Mouse (Mus musculus): ENCODE data around the gene Efcc1. TPM values are rescaled to one million over a fixed set of nuclear protein-coding genes. Genes with fewer than 3 reads are reported as not detected.
"Not testable (repeated sequence)": the region's sequence is repeated elsewhere in the genome, so short reads cannot be mapped to it uniquely, and the experiment has no call there.

The Efcc1 gene
- total and polyA plus RNA-seq, 2 experiments from 2014 or later, result 0.75 TPM; not detected in 1

- Histone ChIP-seq H3K9ac (replicated peaks; ENCODE audit: low read depth, low read length) (no peak overlapping the region), H3K4me3 (ENCODE audit: low read depth, low read length) (no peak overlapping the region), H3K9me3 (replicated peaks; ENCODE audit: control insufficient read depth, low read length) (no peaks in the 10 kb centered on the region), H3K4me2 (ENCODE audit: low read depth, low read length) (no peak overlapping the region), H3K27ac (ENCODE audit: low read depth) (no peak overlapping the region), H3K4me1 (ENCODE audit: control insufficient read depth, insufficient read depth) (no peaks in the 10 kb centered on the region), H3K36me3 (replicated peaks; ENCODE audit: control insufficient read depth, insufficient read depth, low read length) (no peaks in the 10 kb centered on the region), H3K27me3 (ENCODE audit: control insufficient read depth, insufficient read depth, low read length) (no peaks in the 10 kb centered on the region)
- WGBS, result 65% methylated on average over 3 of the region's 3 CpGs
- DNase-seq (ENCODE audit: low spot score), result no peak
- ATAC-seq (ENCODE audit: insufficient read depth, low read depth), result no peak
- TF ChIP-seq CTCF (IDR thresholded peaks at IDR 0.05; ENCODE audit: low read depth), result no peak
- no peak for TF ChIP-seq EP300 (IDR thresholded peaks at IDR 0.05; ENCODE audit: low read depth)
Observed at GRCm38 (mm10) chr6:87759404-87759803, 28.7 kb downstream of the Efcc1 start.

GRCm38 (mm10) chr6:87759850-87760249 lies 29.2 kb downstream of the Efcc1 start:
- Histone ChIP-seq H3K4me3 (ENCODE audit: low read depth, low read length) (no peak overlapping the region), H3K27ac (ENCODE audit: low read depth) (no peak overlapping the region), H3K36me3 (replicated peaks; ENCODE audit: control insufficient read depth, insufficient read depth, low read length) (no peaks in the 10 kb centered on the region), H3K4me2 (ENCODE audit: low read depth, low read length) (no peak overlapping the region), H3K9ac (replicated peaks; ENCODE audit: low read depth, low read length) (no peak overlapping the region), H3K4me1 (ENCODE audit: control insufficient read depth, insufficient read depth) (no peaks in the 10 kb centered on the region), H3K9me3 (replicated peaks; ENCODE audit: control insufficient read depth, low read length) (no peaks in the 10 kb centered on the region), H3K27me3 (ENCODE audit: control insufficient read depth, insufficient read depth, low read length) (no peaks in the 10 kb centered on the region)
- no peak for DNase-seq (ENCODE audit: low spot score)
- 49% methylated on average over 3 of the region's 3 CpGs for WGBS
- ATAC-seq (ENCODE audit: insufficient read depth, low read depth), result no peak
- TF ChIP-seq CTCF (IDR thresholded peaks at IDR 0.05; ENCODE audit: low read depth), result no peak
- no peak for TF ChIP-seq EP300 (IDR thresholded peaks at IDR 0.05; ENCODE audit: low read depth)

- no peak overlapping the region for H3K27ac ChIP-seq (ENCODE audit: low read depth)
- no peak overlapping the region for H3K4me2 ChIP-seq (ENCODE audit: low read depth, low read length)
- DNase-seq (ENCODE audit: low spot score) (no peak), ATAC-seq (ENCODE audit: insufficient read depth, low read depth) (no peak)
- H3K9ac ChIP-seq (replicated peaks; ENCODE audit: low read depth, low read length), result no peak overlapping the region
- no peaks in the 10 kb centered on the region for H3K27me3 ChIP-seq (ENCODE audit: control insufficient read depth, insufficient read depth, low read length)
- no peak overlapping the region for H3K4me3 ChIP-seq (ENCODE audit: low read depth, low read length)
- H3K9me3 ChIP-seq (replicated peaks; ENCODE audit: control insufficient read depth, low read length), result no peaks in the 10 kb centered on the region
- H3K4me1 ChIP-seq (ENCODE audit: control insufficient read depth, insufficient read depth), result no peaks in the 10 kb centered on the region
- WGBS, result 77% methylated on average over 5 of the region's 5 CpGs
- TF ChIP-seq CTCF (IDR thresholded peaks at IDR 0.05; ENCODE audit: low read depth) (no peak), EP300 (IDR thresholded peaks at IDR 0.05; ENCODE audit: low read depth) (no peak)
- no peaks in the 10 kb centered on the region for H3K36me3 ChIP-seq (replicated peaks; ENCODE audit: control insufficient read depth, insufficient read depth, low read length)
Observed at GRCm38 (mm10) chr6:87762161-87762560, 31.5 kb downstream of the Efcc1 start.

- H3K27me3 ChIP-seq (ENCODE audit: control insufficient read depth, insufficient read depth, low read length), result no peaks in the 10 kb centered on the region
- no peaks in the 10 kb centered on the region for H3K4me1 ChIP-seq (ENCODE audit: control insufficient read depth, insufficient read depth)
- H3K4me3 ChIP-seq (ENCODE audit: low read depth, low read length), result no peak overlapping the region
- DNase-seq (ENCODE audit: low spot score) (peak; percentile 27), ATAC-seq (ENCODE audit: insufficient read depth, low read depth) (no peak)
- no peaks in the 10 kb centered on the region for H3K9me3 ChIP-seq (replicated peaks; ENCODE audit: control insufficient read depth, low read length)
- 64% methylated on average over 4 of the region's 4 CpGs for WGBS
- no peak overlapping the region for H3K9ac ChIP-seq (replicated peaks; ENCODE audit: low read depth, low read length)
- no peaks in the 10 kb centered on the region for H3K36me3 ChIP-seq (replicated peaks; ENCODE audit: control insufficient read depth, insufficient read depth, low read length)
- TF ChIP-seq EP300 (IDR thresholded peaks at IDR 0.05; ENCODE audit: low read depth) (no peak), CTCF (IDR thresholded peaks at IDR 0.05; ENCODE audit: low read depth) (peak; percentile 71)
- H3K4me2 ChIP-seq (ENCODE audit: low read depth, low read length), result no peak overlapping the region
- no peak overlapping the region for H3K27ac ChIP-seq (ENCODE audit: low read depth)
Observed at GRCm38 (mm10) chr6:87763376-87764280, 33.0 kb downstream of the Efcc1 start.

- not testable (repeated sequence) for H3K9ac ChIP-seq (replicated peaks; ENCODE audit: low read depth, low read length); H3K27me3 ChIP-seq (ENCODE audit: control insufficient read depth, insufficient read depth, low read length); ATAC-seq (ENCODE audit: insufficient read depth, low read depth); H3K4me1 ChIP-seq (ENCODE audit: control insufficient read depth, insufficient read depth); H3K9me3 ChIP-seq (replicated peaks; ENCODE audit: control insufficient read depth, low read length); H3K27ac ChIP-seq (ENCODE audit: low read depth); H3K4me2 ChIP-seq (ENCODE audit: low read depth, low read length); DNase-seq (ENCODE audit: low spot score); H3K36me3 ChIP-seq (replicated peaks; ENCODE audit: control insufficient read depth, insufficient read depth, low read length); H3K4me3 ChIP-seq (ENCODE audit: low read depth, low read length)
- 93% methylated on average over 2 of the region's 2 CpGs for WGBS
Observed at GRCm38 (mm10) chr6:87764296-87764695, 33.6 kb downstream of the Efcc1 start.

GRCm38 (mm10) chr6:87770626-87771025 lies 40.0 kb downstream of the Efcc1 start:
- H3K9me3 ChIP-seq (replicated peaks; ENCODE audit: control insufficient read depth, low read length), result no peaks in the 10 kb centered on the region
- TF ChIP-seq CTCF (IDR thresholded peaks at IDR 0.05; ENCODE audit: low read depth) (peak; percentile 50), EP300 (IDR thresholded peaks at IDR 0.05; ENCODE audit: low read depth) (no peak)
- DNase-seq (ENCODE audit: low spot score) (peak; percentile 9), ATAC-seq (ENCODE audit: insufficient read depth, low read depth) (no peak)
- WGBS, result 39% methylated on average over 8 of the region's 8 CpGs
- H3K27me3 ChIP-seq (ENCODE audit: control insufficient read depth, insufficient read depth, low read length), result no peaks in the 10 kb centered on the region
- H3K9ac ChIP-seq (replicated peaks; ENCODE audit: low read depth, low read length), result no peak overlapping the region
- H3K4me3 ChIP-seq (ENCODE audit: low read depth, low read length), result no peak overlapping the region
- no peaks in the 10 kb centered on the region for H3K4me1 ChIP-seq (ENCODE audit: control insufficient read depth, insufficient read depth)
- no peak overlapping the region for H3K4me2 ChIP-seq (ENCODE audit: low read depth, low read length)
- no peaks in the 10 kb centered on the region for H3K36me3 ChIP-seq (replicated peaks; ENCODE audit: control insufficient read depth, insufficient read depth, low read length)
- no peak overlapping the region for H3K27ac ChIP-seq (ENCODE audit: low read depth)
